ENCODE assay signal across 18 mouse cellular contexts in the genomic region with DNA sequence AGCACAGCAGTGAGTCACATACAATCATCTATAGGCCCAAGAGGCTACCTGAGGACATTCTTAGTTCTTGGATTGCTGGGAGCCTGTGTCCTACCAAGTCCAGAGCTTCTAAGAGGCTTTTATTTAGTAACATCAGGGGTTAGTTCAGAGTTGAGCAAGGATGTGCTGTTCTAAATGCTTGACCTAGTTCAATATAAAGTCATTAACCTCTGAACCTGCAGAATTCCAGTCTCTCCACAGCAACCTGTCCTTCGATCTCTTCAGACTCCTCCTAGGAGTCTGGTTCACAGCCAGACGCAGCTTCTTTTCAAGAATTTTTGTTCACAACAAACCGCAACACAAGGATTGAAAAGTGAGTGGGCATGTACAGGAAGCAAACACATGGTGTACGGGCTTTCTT.
DNase-seq lines count a peak whose midpoint lies in the region.
"Had no signal": no experiment of that assay in that cellular context is flagged by ENCODE, and none has a peak within 500 bp of the region (broad histone marks: within the 10 kb centered on the region; RNA-seq: fewer than 3 reads in every experiment).

No protein-coding gene starts in this region.

- DNase-seq in kidney, adult 9 months, result peak; percentile 53
- DNase-seq in kidney, postnatal 4 days, result no peak
- peak; percentile 22 for DNase-seq in kidney, postnatal 14 days
- no peak for DNase-seq in kidney, adult 11 months
- DNase-seq in retina, embryonic 14.5 days (ENCODE audit: low spot score), result peak; percentile 1
- DNase-seq in retina, postnatal 1 day, result no peak
- peak; percentile 12 for DNase-seq in adipocyte (ENCODE audit: low spot score)
- no peak for DNase-seq in urinary bladder, adult 18-20 months (ENCODE audit: low spot score in 2 of 2)
- DNase-seq: adrenal gland, adult 2 months; adrenal gland, postnatal 14 days; B cell, adult 2 months; cerebellum, adult 11 months; cerebellum, adult 8-10 months; cerebellum, postnatal 10 days; cerebellum, postnatal 36 days; embryo, embryonic 11 days; gastrocnemius, postnatal 25 days; heart, adult 2 months had no signal

Comparison
In these comparisons a context has a peak if more than half of its experiments do, and no peak if none do; other contexts are left out.
1. DNase-seq: peak in kidney, adult 9 months (single experiment), kidney, postnatal 14 days (single experiment), retina, embryonic 14.5 days (single experiment) and adipocyte (single experiment); none in kidney, postnatal 4 days (0 of 2), kidney, adult 11 months (single experiment), retina, postnatal 1 day (single experiment) and urinary bladder, adult 18-20 months (0 of 2).